Mouse (Mus musculus) hindbrain, embryonic 10.5 days (tissue): ENCODE measurements around the gene Bicdl1. TPM values are rescaled to one million over a fixed set of nuclear protein-coding genes. Genes with fewer than 3 reads are reported as not detected.

Source experiments
- DNase-seq: peaks from one replicate; pipeline ENCODE4 v3.0.0-alpha.2; 2017; ENCODE audit warnings: low spot score
- H3K27ac ChIP-seq: fragments of 300-500 bp; sonication (generic); 2 replicates; pipeline ENCODE4 v1.5.1; 2016; ENCODE audit warnings: mild to moderate bottlenecking, moderate library complexity
- H3K27me3 ChIP-seq: fragments of 300-500 bp; sonication (generic); 2 replicates; pipeline ENCODE4 v1.6.1; 2016; ENCODE audit warnings: mild to moderate bottlenecking; ENCODE audit not compliant: poor library complexity, insufficient read depth, severe bottlenecking
- H3K36me3 ChIP-seq: fragments of 300-500 bp; sonication (generic); 2 replicates; pipeline ENCODE4 v1.6.1; 2016; ENCODE audit warnings: mild to moderate bottlenecking, moderate library complexity
- H3K4me1 ChIP-seq: fragments of 300-500 bp; sonication (generic); replicated peaks from 2 replicates; pipeline ENCODE4 v1.6.1; 2016; ENCODE audit warnings: mild to moderate bottlenecking
- H3K4me3 ChIP-seq: fragments of 300-500 bp; sonication (generic); 2 replicates; pipeline ENCODE4 v1.5.1; 2016; ENCODE audit warnings: mild to moderate bottlenecking, moderate library complexity
- H3K9me3 ChIP-seq: fragments of 300-500 bp; sonication (generic); 2 replicates; pipeline ENCODE4 v1.6.1; 2016; ENCODE audit warnings: mild to moderate bottlenecking, moderate library complexity
- WGBS: fragments of 180-500 bp; shearing (Covaris S2); methylation state at CpG from one replicate; pipeline ENCODE4 v1.1.7; 2016; 5-methylcytosine and 5-hydroxymethylcytosine counted together
- polyA plus RNA-seq: library from polyadenylated mRNA; unstranded; fragments of >200 nt; fragmentation: Nextera tagmentation; extraction: Ambion mirVana; gene quantifications from 2 replicates; pipeline ENCODE4 v1.2.1, GENCODE M21; 2016

The Bicdl1 gene
- polyA plus RNA-seq, 1 experiment from 2014 or later = 14.1 TPM

- H3K4me3 ChIP-seq = peak overlapping the region; percentile 88; the same call in 1 of the 2 replicates
- H3K36me3 ChIP-seq = peaks cover 16% of the 10 kb centered on the region
- no peak overlapping the region for H3K27ac ChIP-seq
- H3K4me1 ChIP-seq = peaks cover 42% of the 10 kb centered on the region
- DNase-seq = no peak
- 54% methylated on average over 5 of the region's 5 CpGs for whole genome bisulfite sequencing
- H3K9me3 ChIP-seq = no peaks in the 10 kb centered on the region
- no peaks in the 10 kb centered on the region for H3K27me3 ChIP-seq
These were observed 101.1 kb downstream of the Bicdl1 start for GRCm38 (mm10) chr5:115630291-115630690.

- no peak for DNase-seq
- peaks cover 36% of the 10 kb centered on the region for H3K4me1 ChIP-seq
- H3K36me3 ChIP-seq = peaks cover 11% of the 10 kb centered on the region
- H3K4me3 ChIP-seq = no peak overlapping the region
- no peaks in the 10 kb centered on the region for H3K27me3 ChIP-seq
- H3K27ac ChIP-seq = no peak overlapping the region
- 87% methylated on average over 4 of the region's 4 CpGs for WGBS
- H3K9me3 ChIP-seq = no peaks in the 10 kb centered on the region
These were observed 101.7 kb downstream of the Bicdl1 start for GRCm38 (mm10) chr5:115629672-115630071.

GRCm38 (mm10) chr5:115628083-115628482 is 103.3 kb downstream of the Bicdl1 start:
- no peaks in the 10 kb centered on the region for H3K27me3 ChIP-seq
- H3K4me1 ChIP-seq = peaks cover 30% of the 10 kb centered on the region
- no peak overlapping the region for H3K27ac ChIP-seq
- WGBS = 74% methylated on average over 8 of the region's 8 CpGs
- peaks cover 9% of the 10 kb centered on the region; the same call in 1 of the 2 replicates for H3K36me3 ChIP-seq
- no peak overlapping the region for H3K4me3 ChIP-seq
- DNase-seq = no peak
- H3K9me3 ChIP-seq = no peaks in the 10 kb centered on the region

GRCm38 (mm10) chr5:115626237-115626886 is 105.1 kb downstream of the Bicdl1 start:
- WGBS = 85% methylated on average over 10 of the region's 10 CpGs
- H3K27ac ChIP-seq = 0 out of 2 replicates have a peak overlapping the region, but pooled peaks have one; percentile 5
- peaks cover 24% of the 10 kb centered on the region for H3K4me1 ChIP-seq
- H3K27me3 ChIP-seq = no peaks in the 10 kb centered on the region
- no peaks in the 10 kb centered on the region for H3K9me3 ChIP-seq
- no peak overlapping the region for H3K4me3 ChIP-seq
- H3K36me3 ChIP-seq = peaks cover 22% of the 10 kb centered on the region
- no peak for DNase-seq

GRCm38 (mm10) chr5:115623694-115624440 is 107.6 kb downstream of the Bicdl1 start:
- DNase-seq = peak; percentile 18
- WGBS = 81% methylated on average over 9 of the region's 9 CpGs
- peak overlapping the region; percentile 35; the same call in 1 of the 2 replicates for H3K27ac ChIP-seq

GRCm38 (mm10) chr5:115622686-115623085 is 108.7 kb downstream of the Bicdl1 start:
- DNase-seq = no peak
- no peaks in the 10 kb centered on the region for H3K27me3 ChIP-seq
- 89% methylated on average over 7 of the region's 7 CpGs for WGBS
- H3K4me3 ChIP-seq = no peak overlapping the region
- H3K4me1 ChIP-seq = peaks cover 12% of the 10 kb centered on the region
- H3K27ac ChIP-seq = no peak overlapping the region
- H3K36me3 ChIP-seq = peaks cover 58% of the 10 kb centered on the region
- H3K9me3 ChIP-seq = no peaks in the 10 kb centered on the region

More at GRCm38 (mm10) chr5:115623694-115624440, 107.6 kb downstream of the Bicdl1 start:
- H3K9me3 ChIP-seq = no peaks in the 10 kb centered on the region
- H3K4me3 ChIP-seq = no peak overlapping the region
- no peaks in the 10 kb centered on the region for H3K27me3 ChIP-seq
- peaks cover 47% of the 10 kb centered on the region for H3K36me3 ChIP-seq
- peaks cover 12% of the 10 kb centered on the region for H3K4me1 ChIP-seq

- no peaks in the 10 kb centered on the region for H3K27me3 ChIP-seq
- peaks cover 12% of the 10 kb centered on the region for H3K4me1 ChIP-seq
- H3K9me3 ChIP-seq = no peaks in the 10 kb centered on the region
- H3K27ac ChIP-seq = no peak overlapping the region
- H3K36me3 ChIP-seq = peaks cover 88% of the 10 kb centered on the region
- WGBS = 95% methylated on average over 15 of the region's 15 CpGs
- no peak for DNase-seq
- no peak overlapping the region for H3K4me3 ChIP-seq
These were observed 111.7 kb downstream of the Bicdl1 start for GRCm38 (mm10) chr5:115619690-115620089.

- peaks cover 100% of the 10 kb centered on the region for H3K36me3 ChIP-seq
- no peaks in the 10 kb centered on the region for H3K9me3 ChIP-seq
- H3K4me3 ChIP-seq = no peak overlapping the region
- no peaks in the 10 kb centered on the region for H3K27me3 ChIP-seq
- no peak overlapping the region for H3K27ac ChIP-seq
- WGBS = 86% methylated on average over 7 of the region's 7 CpGs
- peak; percentile 38 for DNase-seq
- no peaks in the 10 kb centered on the region for H3K4me1 ChIP-seq
These were observed 116.5 kb downstream of the Bicdl1 start for GRCm38 (mm10) chr5:115614948-115615347.

- WGBS = 93% methylated on average over 9 of the region's 9 CpGs
These were observed 118.1 kb downstream of the Bicdl1 start for GRCm38 (mm10) chr5:115613332-115613731.

GRCm38 (mm10) chr5:115611566-115611965 is 119.9 kb downstream of the Bicdl1 start:
- no peak for DNase-seq
- Histone ChIP-seq H3K4me3 (no peak overlapping the region), H3K27me3 (no peaks in the 10 kb centered on the region), H3K36me3 (peaks cover 100% of the 10 kb centered on the region), H3K4me1 (no peaks in the 10 kb centered on the region), H3K9me3 (no peaks in the 10 kb centered on the region), H3K27ac (no peak overlapping the region)
- WGBS = 94% methylated on average over 11 of the region's 11 CpGs

More at GRCm38 (mm10) chr5:115613332-115613731, 118.1 kb downstream of the Bicdl1 start:
- no peak for DNase-seq
- Histone ChIP-seq H3K36me3 (peaks cover 100% of the 10 kb centered on the region), H3K27me3 (no peaks in the 10 kb centered on the region), H3K4me3 (no peak overlapping the region), H3K9me3 (no peaks in the 10 kb centered on the region), H3K4me1 (no peaks in the 10 kb centered on the region), H3K27ac (no peak overlapping the region)

- DNase-seq = no peak
- Histone ChIP-seq H3K36me3 (peaks cover 99% of the 10 kb centered on the region), H3K4me1 (no peaks in the 10 kb centered on the region), H3K27me3 (no peaks in the 10 kb centered on the region), H3K27ac (no peak overlapping the region), H3K4me3 (no peak overlapping the region), H3K9me3 (no peaks in the 10 kb centered on the region)
- WGBS = 93% methylated on average over 6 of the region's 6 CpGs
These were observed 127.9 kb downstream of the Bicdl1 start for GRCm38 (mm10) chr5:115603561-115603960.
